In the genomic region with DNA sequence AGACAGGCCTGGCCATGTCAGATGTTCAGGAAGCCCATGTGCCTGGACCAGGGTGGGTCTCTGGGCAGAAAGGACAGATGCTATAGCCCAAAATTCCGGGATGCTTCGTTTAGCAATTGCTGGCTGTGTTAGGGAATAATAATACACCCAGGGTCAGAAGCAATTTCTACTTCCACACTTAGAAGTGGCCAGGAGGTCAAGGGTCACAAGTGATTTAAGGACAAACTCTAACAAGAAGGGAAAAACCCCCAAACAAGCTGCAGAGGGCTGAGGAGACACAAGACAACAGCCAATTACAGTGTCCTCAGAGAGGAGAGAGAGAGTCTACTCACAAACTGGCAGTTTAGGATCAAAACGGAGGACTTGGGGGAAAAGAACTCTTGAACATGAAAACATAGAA, we compare ENCODE assay signal across 28 mouse cellular contexts. TPM values are rescaled to one million over a fixed set of nuclear protein-coding genes. Genes with fewer than 3 reads are reported as not detected.
DNase-seq lines count a peak whose midpoint lies in the region; ATAC-seq and TF ChIP-seq lines count a peak whose summit lies in the region.
"Had no signal": no experiment of that assay in that cellular context is flagged by ENCODE, and none has a peak within 500 bp of the region (broad histone marks: within the 10 kb centered on the region; RNA-seq: fewer than 3 reads in every experiment).

No protein-coding gene starts in this region.

- 70% methylated on average over 3 of the region's 3 CpGs for WGBS in lung, embryonic 14.5 days
- 71% methylated on average over 3 of the region's 3 CpGs for WGBS in midbrain, embryonic 11.5 days

- peak; percentile 10 for DNase-seq in embryo, embryonic 10 days (ENCODE audit: low spot score)
- no peak for DNase-seq in embryo, embryonic 11 days
- DNase-seq in kidney, adult 9 months, result peak; percentile 73
- DNase-seq in kidney, adult 11 months, result no peak
- peak; percentile 14 for DNase-seq in lung, embryonic 14.5 days
- DNase-seq in lung, postnatal 36 days, result no peak
- no peak for DNase-seq in left cerebral cortex, adult 11 months (ENCODE audit: low spot score)
- no peak for DNase-seq in midbrain, embryonic 11.5 days (ENCODE audit: low spot score, missing footprints)
- DNase-seq: adrenal gland, adult 2 months; adrenal gland, postnatal 36 days; cerebellum, adult 18-20 months; heart, adult 2 months; heart, postnatal 4 days; layer of hippocampus, postnatal 36 days; liver, embryonic 13.5 days; lung, adult 18-20 months; lung, postnatal 10 days; right cerebral cortex, postnatal 4 days; thymus, adult 18-20 months; thymus, postnatal 25 days had no signal

- ATAC-seq in lung, embryonic 14.5 days (ENCODE audit: insufficient read depth), result no peak
- no peak for ATAC-seq in midbrain, embryonic 11.5 days (ENCODE audit: low FRiP score)
- ATAC-seq: activated CD4-positive, CD25-positive, alpha-beta regulatory T cell, adult 4 months; forebrain, embryonic 14.5 days; intestine, postnatal 0 days; midbrain, embryonic 16.5 days had no signal

- no peak overlapping the region for H3K27ac ChIP-seq in lung, embryonic 14.5 days (ENCODE audit: low read depth)
- no peak overlapping the region for H3K27ac ChIP-seq in midbrain, embryonic 11.5 days (ENCODE audit: low read depth, low read length)
- H3K27ac ChIP-seq: heart, adult 2 months; hindbrain, embryonic 14.5 days; limb, embryonic 15.5 days; liver, embryonic 13.5 days; stomach, postnatal 0 days had no signal

- H3K9me3 ChIP-seq in lung, embryonic 14.5 days (ENCODE audit: low read depth, low read length), result no peaks in the 10 kb centered on the region
- no peaks in the 10 kb centered on the region for H3K9me3 ChIP-seq in midbrain, embryonic 11.5 days (ENCODE audit: control insufficient read depth, low read length)
- H3K9me3 ChIP-seq: heart, embryonic 12.5 days; limb, embryonic 15.5 days; liver, embryonic 13.5 days had no signal

- no peak for TF ChIP-seq CTCF in lung, embryonic 14.5 days (IDR thresholded peaks at IDR 0.05; ENCODE audit: low read depth)

- peaks cover 23% of the 10 kb centered on the region; the same call in 1 of the 2 replicates for H3K4me1 ChIP-seq in lung, embryonic 14.5 days (ENCODE audit: insufficient read depth)
- peaks cover 30% of the 10 kb centered on the region for H3K4me1 ChIP-seq in midbrain, embryonic 11.5 days (ENCODE audit: control insufficient read depth, insufficient read depth, low read length)

- H3K4me2 ChIP-seq in lung, embryonic 14.5 days, result no peak overlapping the region; the same call in 1 of the 2 replicates
- no peak overlapping the region for H3K4me2 ChIP-seq in midbrain, embryonic 11.5 days
- H3K4me2 ChIP-seq: hindbrain, embryonic 14.5 days had no signal

- no peak overlapping the region for H3K4me3 ChIP-seq in lung, embryonic 14.5 days (ENCODE audit: low read depth, low read length)
- H3K4me3 ChIP-seq in midbrain, embryonic 11.5 days (ENCODE audit: low read depth, low read length), result no peak overlapping the region
- H3K4me3 ChIP-seq: heart, adult 2 months; heart, embryonic 12.5 days; liver, embryonic 13.5 days had no signal

- H3K9ac ChIP-seq in lung, embryonic 14.5 days, result no peak overlapping the region
- H3K9ac ChIP-seq in midbrain, embryonic 11.5 days (ENCODE audit: low read length), result no peak overlapping the region
- H3K9ac ChIP-seq: heart, embryonic 12.5 days; hindbrain, embryonic 14.5 days; limb, embryonic 15.5 days; liver, embryonic 13.5 days had no signal

- H3K36me3 ChIP-seq in lung, embryonic 14.5 days (ENCODE audit: insufficient read depth), result peaks cover 12% of the 10 kb centered on the region; the same call in 1 of the 2 replicates
- H3K36me3 ChIP-seq in midbrain, embryonic 11.5 days (ENCODE audit: control insufficient read depth, insufficient read depth, low read length), result no peaks in the 10 kb centered on the region
- H3K36me3 ChIP-seq: heart, embryonic 12.5 days; liver, embryonic 13.5 days had no signal

- no peaks in the 10 kb centered on the region for H3K27me3 ChIP-seq in lung, embryonic 14.5 days (ENCODE audit: insufficient read depth, low read length)
- H3K27me3 ChIP-seq in midbrain, embryonic 11.5 days (ENCODE audit: control insufficient read depth, insufficient read depth, low read length), result no peaks in the 10 kb centered on the region
- H3K27me3 ChIP-seq: limb, embryonic 15.5 days had no signal

RNA-seq across cellular contexts. Expression of gene Evc, which starts 1.6 kb away (rescaled TPM):
- 20.3 and 20.6 TPM in 2 replicates for polyA plus RNA-seq in lung, embryonic 14.5 days (2014; fragmentation: Nextera tagmentation; extraction: Ambion mirVana)
- 11.1 and 11.8 TPM in 2 replicates for polyA plus RNA-seq in midbrain, embryonic 11.5 days (2014; fragmentation: Nextera tagmentation; extraction: Ambion mirVana)
- polyA plus RNA-seq: activated CD4-positive, CD25-positive, alpha-beta regulatory T cell, adult 4 months had no signal

RNA-seq across cellular contexts. Expression of gene Evc2, which starts 3.2 kb away (rescaled TPM):
- polyA plus RNA-seq in lung, embryonic 14.5 days (2014; fragmentation: Nextera tagmentation; extraction: Ambion mirVana), result 21.6 and 21.7 TPM in 2 replicates
- polyA plus RNA-seq in midbrain, embryonic 11.5 days (2014; fragmentation: Nextera tagmentation; extraction: Ambion mirVana), result 8.1 and 10.3 TPM in 2 replicates
- polyA plus RNA-seq: activated CD4-positive, CD25-positive, alpha-beta regulatory T cell, adult 4 months had no signal

Comparison
In these comparisons a context has a peak if more than half of its experiments do, and no peak if none do; other contexts are left out.
1. DNase-seq: peak in embryo, embryonic 10 days (single experiment), kidney, adult 9 months (single experiment) and lung, embryonic 14.5 days (single experiment); none in embryo, embryonic 11 days (single experiment), kidney, adult 11 months (single experiment), lung, postnatal 36 days (single experiment), left cerebral cortex, adult 11 months (single experiment) and midbrain, embryonic 11.5 days (single experiment).